Mouse (Mus musculus) splenic B cell, adult 2 months (primary cell): ENCODE measurements around the gene B9d1.
A peak's percentile ranks its signal among the peaks of the same experiment; 100 is the strongest.

Experiments
- DNase-seq: peaks from one replicate; pipeline ENCODE4 v3.0.0-alpha.2; 2011; ENCODE audit warnings: low read depth, low spot score
- H3K27me3 ChIP-seq: 2 replicates; pipeline ENCODE4 v1.6.1; 2012; ENCODE audit warnings: mild to moderate bottlenecking, low read length, moderate library complexity, mixed read lengths; ENCODE audit not compliant: control insufficient read depth, poor library complexity, insufficient read depth, severe bottlenecking
- H3K36me3 ChIP-seq: 2 replicates; pipeline ENCODE4 v1.6.1; 2012; ENCODE audit warnings: mild to moderate bottlenecking, low read length, moderate library complexity, mixed read lengths; ENCODE audit not compliant: control insufficient read depth, poor library complexity, insufficient read depth, severe bottlenecking

Gene B9d1

DNA sequence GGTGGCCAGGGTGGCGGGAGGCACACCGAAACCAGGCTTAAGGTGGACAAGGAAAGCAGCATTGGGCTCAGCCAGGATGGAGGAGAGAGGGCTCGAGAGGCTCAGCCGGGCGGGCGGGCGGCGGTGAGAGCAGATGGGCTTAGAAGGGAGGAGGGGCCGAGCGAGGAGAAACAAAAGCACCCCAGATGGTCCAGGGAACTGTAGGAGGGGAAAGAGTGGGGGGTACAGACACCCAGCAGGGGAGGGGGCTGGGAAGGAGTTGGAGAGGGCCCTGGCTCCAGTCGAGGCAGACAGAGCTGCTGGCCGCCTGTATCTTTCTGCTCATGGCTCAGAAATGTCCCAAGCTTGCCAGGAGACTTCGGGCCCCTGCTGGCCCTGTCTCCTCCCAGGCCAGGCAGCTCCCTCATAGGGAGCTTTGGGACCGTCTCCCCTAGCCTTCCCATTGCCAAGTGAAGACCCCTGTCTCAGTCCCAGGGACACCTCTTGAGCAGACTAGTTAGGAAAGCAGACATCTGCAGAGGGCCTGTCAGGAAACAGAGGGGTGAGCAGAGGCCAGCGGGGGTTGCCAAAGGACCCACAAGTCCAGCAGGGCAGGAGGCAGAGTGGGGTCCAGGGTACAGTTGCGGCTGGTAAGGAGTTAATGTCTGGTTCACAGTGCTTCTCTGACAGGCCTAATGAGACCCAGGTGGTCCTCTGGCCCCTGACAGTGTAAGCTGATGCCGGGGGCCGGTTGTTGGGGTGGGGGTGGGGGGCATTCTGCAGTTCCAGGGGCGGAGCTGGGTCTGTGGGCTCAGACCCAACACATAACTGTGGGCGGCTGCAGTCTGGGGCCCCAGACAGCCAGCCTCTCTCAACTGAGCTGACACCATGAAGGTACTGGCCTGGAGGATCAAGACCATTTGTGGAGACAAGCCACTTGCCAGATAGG is 20.1 kb upstream of the B9d1 start, which contains the start of gene Mfap4:
Gene Mfap4 (plus strand): TSS at position 819 of the 928 bp plus-strand sequence.
- no peak for DNase-seq
- Histone ChIP-seq H3K36me3 (no peaks in the 10 kb centered on the region; the same call in none of the 2 replicates), H3K27me3 (no peaks in the 10 kb centered on the region)

DNA sequence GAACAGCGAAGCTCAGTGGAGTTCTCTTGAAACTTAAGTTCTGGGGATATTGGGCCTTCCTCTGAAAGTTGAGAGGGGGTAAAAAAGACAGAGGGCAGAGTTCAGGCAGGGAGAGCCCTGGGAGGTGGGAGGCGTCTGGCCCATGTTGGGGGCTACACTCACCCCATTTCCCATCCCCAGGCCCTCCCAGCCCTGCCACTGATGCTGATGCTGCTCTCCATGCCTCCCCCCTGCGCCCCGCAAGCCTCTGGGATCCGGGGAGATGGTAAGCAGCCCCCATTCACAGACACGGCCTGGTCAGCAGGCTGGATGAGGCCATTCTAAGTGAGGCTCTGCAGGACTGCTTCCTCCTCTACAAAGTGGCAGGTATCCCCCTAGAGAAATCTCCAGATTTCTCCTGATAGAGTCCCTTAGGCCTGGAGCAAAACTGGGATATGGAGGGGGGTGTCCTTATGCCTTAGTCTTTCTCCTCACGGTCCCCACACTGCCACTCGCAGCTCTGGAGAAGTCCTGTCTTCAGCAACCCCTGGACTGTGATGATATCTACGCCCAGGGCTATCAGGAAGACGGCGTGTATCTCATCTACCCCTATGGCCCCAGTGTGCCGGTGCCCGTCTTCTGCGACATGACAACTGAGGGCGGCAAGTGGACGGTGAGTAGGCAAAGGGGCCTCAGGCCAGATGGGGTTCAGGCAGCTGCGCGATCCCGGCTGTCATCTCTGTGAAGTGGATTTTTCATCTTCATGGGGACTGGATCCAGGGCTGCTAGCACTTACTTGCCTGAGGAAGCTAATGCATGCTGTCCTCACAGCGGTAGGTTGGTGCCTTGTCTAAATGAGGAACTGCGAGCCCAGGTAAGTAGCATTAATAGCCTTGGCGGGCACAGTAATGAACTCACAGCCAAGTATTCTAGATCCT is 19.1 kb upstream of the B9d1 start:
- no peaks in the 10 kb centered on the region; the same call in none of the 2 replicates for H3K36me3 ChIP-seq
- DNase-seq = no peak
- no peaks in the 10 kb centered on the region for H3K27me3 ChIP-seq

DNA sequence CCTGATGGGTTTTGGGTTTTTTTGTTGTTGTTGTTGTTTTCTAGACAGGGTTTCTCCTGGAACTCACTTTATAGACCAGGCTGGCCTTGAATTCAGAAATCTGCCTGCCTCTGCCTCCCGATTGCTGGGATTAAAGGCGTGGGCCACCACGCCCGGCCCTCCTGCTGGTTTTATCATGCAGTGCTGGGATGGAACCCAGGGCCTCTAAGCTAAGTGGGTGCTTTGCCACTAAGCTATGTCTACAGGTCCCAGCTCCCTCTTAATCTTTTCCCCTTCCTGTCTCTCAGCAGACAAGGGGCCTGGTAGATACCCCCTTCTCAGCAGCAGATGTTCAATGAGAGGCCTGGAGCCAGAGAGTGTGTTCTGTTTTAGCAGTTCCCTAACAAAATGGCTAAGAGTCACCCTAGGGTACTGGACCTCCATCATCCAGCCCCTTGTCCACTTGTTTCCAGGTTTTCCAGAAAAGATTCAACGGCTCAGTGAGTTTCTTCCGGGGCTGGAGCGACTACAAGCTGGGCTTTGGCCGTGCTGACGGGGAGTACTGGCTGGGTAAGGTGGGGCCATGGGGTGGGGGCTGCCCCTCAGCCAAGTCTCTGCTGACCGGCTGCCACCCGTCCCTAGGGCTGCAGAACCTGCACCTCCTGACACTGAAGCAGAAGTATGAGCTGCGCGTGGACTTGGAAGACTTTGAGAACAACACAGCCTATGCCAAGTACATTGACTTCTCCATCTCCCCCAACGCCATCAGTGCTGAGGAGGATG is 18.3 kb upstream of the B9d1 start:
- Histone ChIP-seq H3K36me3 (no peaks in the 10 kb centered on the region; the same call in none of the 2 replicates), H3K27me3 (no peaks in the 10 kb centered on the region)
- no peak for DNase-seq

DNA sequence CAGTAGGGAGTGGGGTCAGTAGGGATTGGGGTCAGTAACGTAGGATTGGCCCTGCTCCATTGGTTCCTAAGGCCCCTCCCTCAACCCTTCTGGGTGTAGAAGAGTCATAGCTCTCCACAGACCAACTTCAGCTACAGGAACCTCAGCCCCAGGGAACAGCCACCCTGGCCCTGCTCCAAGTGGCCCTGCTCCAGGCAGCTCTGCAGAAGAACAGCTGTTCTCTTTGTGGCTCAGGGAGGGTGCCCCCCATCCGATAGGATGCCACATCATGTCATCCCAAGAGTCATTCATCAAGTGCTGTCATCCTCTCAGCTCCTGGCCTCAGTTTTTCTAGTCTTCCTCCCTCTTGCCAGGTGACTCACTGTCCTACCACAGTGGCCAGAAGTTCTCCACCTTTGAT is 17.5 kb upstream of the B9d1 start:
- Histone ChIP-seq H3K27me3 (no peaks in the 10 kb centered on the region), H3K36me3 (no peaks in the 10 kb centered on the region; the same call in none of the 2 replicates)
- no peak for DNase-seq

DNA sequence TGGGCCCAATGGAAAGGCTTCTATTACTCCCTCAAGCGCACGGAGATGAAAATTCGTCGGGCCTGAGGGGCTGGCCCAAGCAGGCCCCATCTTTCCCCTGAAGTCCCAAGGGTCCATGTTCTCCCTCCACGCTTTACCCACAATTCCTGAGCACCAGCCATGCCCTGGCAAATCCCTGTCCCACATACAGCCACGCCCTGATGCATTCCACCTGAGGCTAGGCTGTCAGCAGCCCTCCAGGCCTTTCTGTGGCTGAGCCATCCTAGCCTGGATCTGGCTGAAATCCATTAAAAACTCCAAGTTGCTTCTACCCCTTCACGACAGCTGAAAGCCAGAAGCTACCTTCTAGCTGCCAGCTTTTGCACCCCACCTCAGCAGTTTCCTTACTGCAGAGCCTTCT is 17.0 kb upstream of the B9d1 start:
- no peaks in the 10 kb centered on the region for H3K27me3 ChIP-seq
- DNase-seq = no peak
- H3K36me3 ChIP-seq = no peaks in the 10 kb centered on the region; the same call in none of the 2 replicates

DNA sequence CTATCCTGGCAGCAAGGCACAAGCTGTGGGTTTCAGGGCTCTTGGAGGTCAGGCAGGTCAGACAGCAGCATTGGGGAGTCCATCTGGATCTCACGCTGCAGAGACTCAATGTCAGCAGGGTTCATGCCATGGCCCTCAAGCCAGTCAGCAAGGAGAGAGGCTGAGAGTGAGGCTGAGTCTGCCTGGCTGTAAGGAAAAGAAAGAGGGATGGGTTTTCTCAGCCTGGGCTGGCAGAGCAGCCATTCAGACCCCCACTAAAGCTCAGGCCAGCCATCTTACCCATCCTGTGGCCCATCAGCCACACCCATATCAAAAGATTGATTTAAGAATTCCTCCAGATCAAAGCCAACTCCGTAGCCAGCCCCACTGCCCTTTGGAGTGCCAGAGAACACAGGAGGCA is 15.9 kb upstream of the B9d1 start:
- DNase-seq = no peak
- H3K36me3 ChIP-seq = no peaks in the 10 kb centered on the region; the same call in none of the 2 replicates
- H3K27me3 ChIP-seq = no peaks in the 10 kb centered on the region

DNA sequence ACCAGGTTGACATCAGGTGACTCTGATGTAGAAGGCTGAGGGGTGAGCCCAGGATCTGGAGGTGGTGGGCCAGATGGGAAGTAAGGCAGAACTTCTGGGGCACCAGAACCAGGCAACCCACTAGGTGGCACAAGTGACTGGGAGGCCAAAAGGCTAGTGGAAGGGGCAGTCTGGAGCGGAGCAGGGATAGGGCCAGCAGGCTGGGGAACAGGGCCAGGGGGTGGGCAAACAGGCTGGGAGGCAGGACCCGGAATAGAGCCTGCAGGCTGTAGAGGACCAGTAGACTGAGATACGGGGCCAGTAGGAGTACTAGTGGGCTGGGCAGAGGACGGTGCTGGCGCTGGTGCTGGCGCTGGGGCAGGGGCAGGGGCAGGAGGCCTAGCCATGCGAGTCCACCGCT is 15.1 kb upstream of the B9d1 start:
- DNase-seq = no peak
- Histone ChIP-seq H3K27me3 (no peaks in the 10 kb centered on the region), H3K36me3 (no peaks in the 10 kb centered on the region; the same call in none of the 2 replicates)

DNA sequence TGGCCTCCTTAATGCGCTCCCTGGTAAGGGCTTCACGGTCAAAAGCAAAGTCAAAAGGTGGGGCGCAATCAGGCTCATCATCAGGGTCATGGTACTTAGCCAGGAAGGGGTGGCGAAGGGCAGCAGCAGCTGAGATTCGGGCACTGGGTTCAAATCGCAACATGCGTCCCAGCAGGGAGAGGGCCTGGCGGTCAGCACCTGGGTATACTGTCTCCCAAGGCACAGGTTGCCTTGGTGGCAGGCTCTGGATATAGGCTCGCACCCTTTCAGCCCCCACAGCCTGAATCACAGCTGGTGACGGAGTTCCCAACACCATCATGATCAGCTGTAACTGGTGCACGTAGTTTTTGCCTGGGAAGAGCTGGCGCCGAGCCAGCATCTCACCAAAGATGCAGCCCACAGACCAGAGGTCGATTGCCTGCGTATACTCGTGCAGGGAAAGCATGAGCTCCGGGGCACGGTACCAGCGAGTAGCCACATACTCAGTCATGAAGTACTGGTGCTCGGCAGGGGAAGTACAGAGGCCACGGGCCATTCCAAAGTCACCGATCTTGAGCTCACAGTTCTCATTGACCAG is 13.9 kb upstream of the B9d1 start:
- no peak for DNase-seq
- no peaks in the 10 kb centered on the region; the same call in none of the 2 replicates for H3K36me3 ChIP-seq
- no peaks in the 10 kb centered on the region for H3K27me3 ChIP-seq

DNA sequence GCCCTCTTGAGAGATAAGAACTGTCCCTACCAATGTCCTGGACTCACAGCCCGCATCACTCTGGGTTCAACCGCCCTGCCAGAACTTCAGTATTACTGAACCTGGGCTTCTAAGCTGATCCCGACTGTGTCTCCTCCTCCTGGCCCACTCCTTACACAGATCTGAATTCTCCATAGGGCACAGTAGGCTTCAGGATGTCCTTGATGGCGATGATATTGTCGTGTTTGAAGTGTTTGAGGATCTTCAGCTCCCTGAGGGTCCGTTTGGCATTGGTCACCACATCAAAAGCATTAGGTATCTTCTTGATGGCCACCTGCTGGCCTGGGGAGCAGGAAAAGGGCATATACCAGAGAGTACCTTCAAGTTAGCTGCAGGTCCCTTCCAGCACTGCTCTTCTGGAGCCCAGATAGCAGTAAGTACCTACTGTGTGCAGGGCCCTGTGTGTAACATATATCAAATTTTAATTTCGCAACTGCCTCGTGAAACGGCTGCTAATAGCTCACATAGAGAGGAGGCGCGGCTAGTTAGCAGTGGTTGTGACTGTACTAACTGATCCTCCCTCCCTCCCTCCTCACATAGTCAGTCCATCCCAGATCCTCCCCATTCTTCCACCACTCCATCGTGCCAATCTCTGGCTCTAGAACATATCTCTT is 12.1 kb upstream of the B9d1 start:
- no peak for DNase-seq
- H3K36me3 ChIP-seq = no peaks in the 10 kb centered on the region; the same call in none of the 2 replicates
- H3K27me3 ChIP-seq = no peaks in the 10 kb centered on the region

DNA sequence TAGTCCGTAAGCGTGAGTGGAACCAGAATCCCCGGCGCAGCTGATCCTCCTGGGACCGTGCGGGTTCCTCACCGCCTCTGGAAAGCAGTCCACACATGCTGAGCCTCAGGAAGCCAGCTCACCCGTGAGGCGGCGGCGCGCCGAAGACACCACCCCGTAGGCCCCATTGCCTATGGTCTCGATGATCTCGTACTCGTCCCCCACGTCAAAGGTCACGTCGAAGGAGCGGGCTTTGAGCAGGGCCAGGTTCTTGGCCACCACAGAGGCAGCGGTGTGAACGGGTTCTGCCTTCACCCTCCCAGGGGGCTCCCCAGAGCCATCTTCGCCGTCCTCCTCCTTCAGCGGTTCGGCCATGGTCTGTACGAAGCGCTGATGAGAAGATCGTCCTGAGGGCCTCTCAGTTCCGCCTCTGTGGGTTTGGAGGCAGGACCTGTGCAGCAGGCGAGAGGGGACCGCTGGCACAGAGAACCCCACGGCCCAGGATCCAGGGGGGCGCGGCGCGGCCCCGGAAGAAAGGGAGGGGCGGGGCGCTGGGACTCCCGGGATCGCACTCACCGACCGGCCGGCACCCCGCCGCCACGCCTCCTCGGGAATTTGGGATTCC is 11.3 kb upstream of the B9d1 start:
- peak; percentile 65 for DNase-seq
- Histone ChIP-seq H3K27me3 (no peaks in the 10 kb centered on the region), H3K36me3 (no peaks in the 10 kb centered on the region; the same call in none of the 2 replicates)

DNA sequence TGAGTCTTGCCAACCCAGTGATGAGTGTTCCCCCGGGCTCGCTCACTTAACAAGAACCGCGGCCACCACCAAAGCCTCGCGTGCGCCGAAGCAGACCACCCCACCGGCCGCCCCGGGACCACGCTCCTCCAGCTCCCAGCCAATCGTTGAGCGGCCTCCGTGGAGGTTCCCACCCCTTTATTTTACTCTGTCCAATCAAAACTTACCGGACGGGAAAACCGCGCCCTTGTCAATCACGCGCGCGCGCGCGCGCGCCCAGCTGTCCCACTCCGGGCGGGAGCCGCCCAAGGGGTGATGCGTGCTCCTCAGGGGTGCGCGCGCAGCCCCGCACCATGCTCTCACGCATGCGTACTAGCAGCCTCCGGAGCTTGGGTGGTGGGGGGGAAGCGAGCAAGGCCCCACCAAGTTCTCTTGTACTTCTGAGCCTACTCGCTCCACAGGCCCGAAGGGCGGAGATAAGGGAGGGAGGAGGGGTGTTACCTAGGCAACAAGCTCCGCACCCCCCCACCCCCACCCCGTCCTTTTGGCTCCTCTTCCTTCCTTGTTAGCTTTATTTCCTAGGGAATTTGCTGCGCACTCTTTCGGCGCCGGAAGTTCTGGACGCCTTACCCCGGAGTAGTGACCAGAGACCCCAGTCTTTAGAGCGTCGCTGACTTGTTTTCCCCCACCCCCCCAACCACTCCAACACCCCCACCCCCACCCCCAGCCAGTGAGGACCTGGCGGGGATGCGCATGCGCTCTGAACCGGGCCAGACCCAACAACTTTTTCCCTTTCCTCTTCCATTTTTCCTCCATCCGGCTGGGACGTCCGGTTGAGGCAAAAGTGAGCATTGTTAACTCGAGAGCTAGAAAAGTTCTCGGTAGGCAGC is 10.6 kb upstream of the B9d1 start, which contains the start of gene Mapk7:
Gene Mapk7 (minus strand): TSS at position 278 of the 869 bp plus-strand sequence.
- Histone ChIP-seq H3K36me3 (no peaks in the 10 kb centered on the region; the same call in none of the 2 replicates), H3K27me3 (no peaks in the 10 kb centered on the region)
- DNase-seq = peak; percentile 99

DNA sequence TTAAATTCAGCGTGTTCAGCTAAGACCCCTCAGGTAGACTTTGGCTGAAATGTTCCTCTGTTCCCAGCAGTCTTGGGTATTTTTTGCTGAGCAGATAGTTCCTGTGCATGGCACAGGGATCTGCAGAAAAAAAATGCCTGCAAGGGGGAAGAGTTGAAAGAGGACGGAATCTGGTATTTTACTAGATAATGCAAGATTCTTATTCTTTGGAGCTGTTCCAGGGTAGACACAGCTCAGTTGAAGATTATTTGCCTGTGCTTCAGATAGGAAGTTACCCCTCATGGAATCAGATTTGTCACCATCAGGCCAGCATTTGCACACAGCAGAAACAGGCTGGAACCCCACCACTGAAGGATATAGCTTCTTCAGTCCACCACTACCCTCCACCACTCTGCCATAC is 9.4 kb upstream of the B9d1 start:
- Histone ChIP-seq H3K27me3 (no peaks in the 10 kb centered on the region), H3K36me3 (no peaks in the 10 kb centered on the region; the same call in 1 of the 2 replicates)
- no peak for DNase-seq
